Mouse (Mus musculus) kidney, adult 2 months (tissue): ENCODE results near the gene Grm8. TPM values are rescaled to one million over a fixed set of nuclear protein-coding genes. Genes with fewer than 3 reads are reported as not detected.

Experiments
- DNase-seq: peaks from one replicate; pipeline ENCODE4 v3.0.0; 2021
- H3K27ac ChIP-seq: fragments of 200-500 bp; 2 replicates; pipeline ENCODE4 v1.5.1; 2012; ENCODE audit warnings: low read depth, low read length, control low read depth, inconsistent platforms; ENCODE audit not compliant: insufficient read depth
- H3K27me3 ChIP-seq: fragments of 200-500 bp; replicated peaks from 2 replicates; pipeline ENCODE4 v1.6.1; 2012; ENCODE audit warnings: mild to moderate bottlenecking, moderate library complexity, low read length, inconsistent platforms; ENCODE audit not compliant: control insufficient read depth, insufficient read depth
- H3K36me3 ChIP-seq: fragments of 200-500 bp; 2 replicates; pipeline ENCODE4 v1.6.1; 2012; ENCODE audit warnings: mild to moderate bottlenecking, moderate library complexity, low read length, inconsistent platforms; ENCODE audit not compliant: control insufficient read depth, insufficient read depth
- H3K4me1 ChIP-seq: fragments of 200-500 bp; 2 replicates; pipeline ENCODE4 v1.6.1; 2011; ENCODE audit warnings: low read length; ENCODE audit not compliant: control insufficient read depth, insufficient read depth
- H3K4me3 ChIP-seq: fragments of 200-500 bp; 2 replicates; pipeline ENCODE4 v1.5.1; 2011; ENCODE audit warnings: mild to moderate bottlenecking, low read depth, low read length, control low read depth; ENCODE audit not compliant: insufficient read depth
- CTCF ChIP-seq: fragments of 200-500 bp; conservative IDR thresholded peaks from 2 replicates; pipeline ENCODE4 v1.5.1; 2011; ENCODE audit warnings: low read depth, mild to moderate bottlenecking, control low read depth, low read length, moderate library complexity, mixed read lengths; ENCODE audit not compliant: insufficient read depth, insufficient read length
- POLR2A ChIP-seq: fragments of 200-500 bp; IDR thresholded peaks from one replicate; pipeline ENCODE4 v1.6.1; 2011; ENCODE audit warnings: low read depth, low read length, control low read depth
- WGBS: fragments of 180-500 bp; shearing (Covaris S2); methylation state at CpG from one replicate; pipeline ENCODE4 v1.1.7; 2018; 5-methylcytosine and 5-hydroxymethylcytosine counted together
- polyA plus RNA-seq: library from polyadenylated mRNA; depleted of rRNA; stranded (reverse); fragments of >200 nt; gene quantifications from 2 replicates; pipeline ENCODE4 v1.2.3, GENCODE M21; 2012

Gene Grm8
- polyA plus RNA-seq, 1 experiment, result not detected

DNA sequence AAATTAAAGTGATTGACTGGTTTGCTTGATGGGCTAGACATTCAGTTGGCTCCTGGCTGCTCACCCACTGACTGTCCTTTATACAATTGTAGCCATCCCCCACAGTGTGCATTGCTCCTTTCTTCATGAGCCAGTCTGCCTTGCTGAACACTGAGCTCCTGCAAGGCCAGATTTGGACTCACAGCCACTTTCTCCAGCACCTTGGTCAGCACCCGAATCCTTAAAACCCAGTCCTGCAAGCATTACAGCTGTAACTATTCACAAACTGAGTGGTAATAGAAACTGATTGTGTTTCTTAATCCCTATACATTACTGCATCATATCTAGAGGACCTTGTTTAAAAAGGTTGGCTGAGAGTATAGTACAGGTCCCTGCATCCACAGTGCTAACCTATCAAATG lies 221.7 kb downstream of the Grm8 start:
- H3K4me1 ChIP-seq, result no peaks in the 10 kb centered on the region
- DNase-seq, result no peak
- WGBS, result 66% methylated on average over 1 of the region's 1 CpGs
- no peak overlapping the region for H3K27ac ChIP-seq
- H3K27me3 ChIP-seq, result no peaks in the 10 kb centered on the region
- no peak for TF ChIP-seq POLR2A
- no peak for TF ChIP-seq CTCF
- H3K4me3 ChIP-seq, result no peak overlapping the region
- no peaks in the 10 kb centered on the region for H3K36me3 ChIP-seq

DNA sequence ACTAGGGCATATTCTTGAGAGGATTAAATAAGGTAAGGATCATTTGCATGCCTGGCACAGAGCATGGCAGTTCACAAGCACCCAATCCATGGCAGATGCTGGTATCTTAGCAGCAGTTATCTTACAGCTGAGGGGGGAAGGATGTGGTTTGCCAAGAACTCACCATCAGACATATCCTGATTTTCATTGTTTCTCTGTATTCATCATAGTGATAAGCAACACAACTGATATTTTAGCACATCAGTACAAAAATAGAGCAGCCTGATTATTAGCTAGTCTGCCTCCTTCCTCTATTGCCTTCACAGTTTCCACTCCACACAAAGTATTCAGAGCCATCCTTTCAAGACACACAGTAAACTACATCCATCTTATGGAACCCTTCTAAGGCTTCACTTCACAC lies 230.6 kb downstream of the Grm8 start:
- Histone ChIP-seq H3K36me3 (no peaks in the 10 kb centered on the region), H3K4me1 (no peaks in the 10 kb centered on the region), H3K4me3 (no peak overlapping the region), H3K27me3 (no peaks in the 10 kb centered on the region), H3K27ac (no peak overlapping the region)
- no peak for TF ChIP-seq CTCF
- no peak for TF ChIP-seq POLR2A
- DNase-seq, result no peak

DNA sequence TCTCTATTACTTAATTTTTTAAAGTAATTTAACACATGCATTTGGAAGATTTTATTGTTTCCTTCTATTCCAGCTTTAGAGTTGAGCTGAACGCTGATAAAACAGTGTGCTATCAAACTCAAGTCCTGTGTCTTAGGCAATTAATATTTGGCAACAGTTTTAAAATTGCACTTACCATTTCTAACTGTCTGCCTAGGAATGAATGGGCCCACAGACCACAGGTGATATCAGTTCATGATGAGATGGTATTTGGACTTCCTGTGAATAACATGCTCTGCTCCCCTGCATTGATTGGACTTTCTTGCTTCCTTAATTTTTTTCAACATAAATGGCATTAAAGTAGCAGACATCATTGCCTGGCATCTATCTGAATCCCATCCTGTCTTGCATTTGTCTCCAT lies 232.8 kb downstream of the Grm8 start:
- Histone ChIP-seq H3K4me1 (no peaks in the 10 kb centered on the region), H3K27me3 (no peaks in the 10 kb centered on the region), H3K4me3 (no peak overlapping the region), H3K27ac (no peak overlapping the region), H3K36me3 (no peaks in the 10 kb centered on the region)
- 92% methylated on average over 1 of the region's 1 CpGs for WGBS
- no peak for DNase-seq
- TF ChIP-seq POLR2A (no peak), CTCF (no peak)

DNA sequence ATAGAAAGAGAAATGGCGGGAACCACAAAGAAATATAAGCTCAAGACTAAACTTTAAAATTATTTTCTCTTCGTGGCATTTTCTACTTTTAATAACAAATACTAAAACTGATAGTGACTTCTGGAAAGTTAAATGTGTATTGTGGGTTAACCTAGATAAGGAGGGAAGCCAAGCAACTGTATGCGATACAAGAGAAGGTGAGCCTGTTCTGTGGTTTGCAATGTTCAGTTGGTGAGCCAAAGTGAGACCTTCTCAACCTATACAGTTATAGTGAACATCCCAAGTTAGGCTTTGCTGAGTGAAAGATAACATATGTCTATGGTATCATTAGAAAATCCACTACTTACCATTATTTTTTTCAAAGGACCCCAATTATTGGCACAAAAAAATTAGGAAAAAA lies 233.6 kb downstream of the Grm8 start:
- Histone ChIP-seq H3K36me3 (no peaks in the 10 kb centered on the region), H3K27ac (no peak overlapping the region), H3K27me3 (no peaks in the 10 kb centered on the region), H3K4me1 (no peaks in the 10 kb centered on the region), H3K4me3 (no peak overlapping the region)
- WGBS, result 84% methylated on average over 3 of the region's 3 CpGs
- TF ChIP-seq CTCF (no peak), POLR2A (no peak)
- DNase-seq, result no peak

DNA sequence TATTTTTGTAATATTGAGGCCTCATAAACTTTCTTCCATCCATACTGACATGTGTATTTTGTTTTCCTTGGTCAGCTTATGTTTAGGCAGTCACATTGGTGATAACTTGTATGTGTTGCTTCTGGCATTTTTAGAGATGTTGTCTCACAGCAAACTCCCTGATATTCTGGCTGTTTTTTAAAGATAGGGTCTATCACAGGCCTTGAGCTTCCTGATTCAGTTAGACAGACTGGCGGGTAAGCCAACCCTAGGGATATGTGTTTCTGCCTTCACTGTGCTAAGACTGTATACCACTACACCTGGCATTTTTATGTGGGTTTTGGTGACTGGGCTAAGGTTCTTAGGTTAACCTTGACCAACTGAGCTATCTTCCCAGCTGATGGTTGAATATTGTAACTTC lies 239.8 kb downstream of the Grm8 start:
- Histone ChIP-seq H3K27me3 (no peaks in the 10 kb centered on the region), H3K27ac (no peak overlapping the region), H3K36me3 (no peaks in the 10 kb centered on the region), H3K4me3 (no peak overlapping the region), H3K4me1 (no peaks in the 10 kb centered on the region)
- WGBS, result 85% methylated on average over 1 of the region's 1 CpGs
- no peak for DNase-seq
- TF ChIP-seq CTCF (no peak), POLR2A (no peak)

DNA sequence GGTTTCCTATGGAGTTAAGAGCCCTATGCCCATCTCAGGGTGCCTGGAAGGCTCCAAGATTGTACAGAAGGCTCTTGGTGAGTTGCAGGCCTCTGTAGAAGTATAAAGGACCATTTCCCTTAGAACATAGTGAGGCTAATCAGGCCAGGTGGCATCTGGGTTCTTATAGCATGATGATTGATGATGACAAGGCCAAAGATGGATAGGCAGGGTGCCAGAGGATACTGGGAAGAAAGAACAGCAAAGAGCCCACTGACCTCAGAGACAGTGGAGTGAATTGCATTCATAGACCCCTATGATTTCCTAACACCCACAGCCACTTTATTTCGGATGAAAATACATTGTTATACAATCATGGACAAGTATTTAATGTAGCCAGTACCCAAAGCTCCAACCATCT lies 242.1 kb downstream of the Grm8 start:
- Histone ChIP-seq H3K36me3 (no peaks in the 10 kb centered on the region), H3K4me1 (no peaks in the 10 kb centered on the region), H3K27me3 (no peaks in the 10 kb centered on the region), H3K4me3 (no peak overlapping the region), H3K27ac (no peak overlapping the region)
- TF ChIP-seq CTCF (no peak), POLR2A (no peak)
- DNase-seq, result no peak
- 74% methylated on average over 1 of the region's 1 CpGs for WGBS

DNA sequence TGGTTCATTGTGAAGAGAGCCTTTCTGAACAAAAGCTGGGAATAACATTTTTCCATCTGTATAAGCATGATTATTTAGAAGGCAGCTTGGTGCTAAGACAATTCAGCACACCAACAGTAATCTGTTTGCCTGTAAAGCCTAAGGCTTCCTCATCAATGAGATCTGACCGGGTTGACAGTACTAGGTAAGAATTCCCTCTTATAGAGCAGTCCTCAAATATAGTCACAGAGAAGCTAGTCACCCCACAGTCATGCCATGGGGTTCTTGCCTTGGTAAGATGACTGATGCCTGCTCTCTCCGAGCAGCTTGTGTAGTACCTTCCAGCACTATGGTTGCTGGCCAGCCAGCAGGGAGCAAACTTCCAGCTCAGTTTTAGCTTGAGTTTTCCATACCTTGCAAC lies 246.6 kb downstream of the Grm8 start:
- Histone ChIP-seq H3K27me3 (no peaks in the 10 kb centered on the region), H3K27ac (no peak overlapping the region), H3K4me1 (no peaks in the 10 kb centered on the region), H3K36me3 (no peaks in the 10 kb centered on the region), H3K4me3 (no peak overlapping the region)
- TF ChIP-seq POLR2A (no peak), CTCF (no peak)
- no peak for DNase-seq
- WGBS, result 84% methylated on average over 2 of the region's 2 CpGs

DNA sequence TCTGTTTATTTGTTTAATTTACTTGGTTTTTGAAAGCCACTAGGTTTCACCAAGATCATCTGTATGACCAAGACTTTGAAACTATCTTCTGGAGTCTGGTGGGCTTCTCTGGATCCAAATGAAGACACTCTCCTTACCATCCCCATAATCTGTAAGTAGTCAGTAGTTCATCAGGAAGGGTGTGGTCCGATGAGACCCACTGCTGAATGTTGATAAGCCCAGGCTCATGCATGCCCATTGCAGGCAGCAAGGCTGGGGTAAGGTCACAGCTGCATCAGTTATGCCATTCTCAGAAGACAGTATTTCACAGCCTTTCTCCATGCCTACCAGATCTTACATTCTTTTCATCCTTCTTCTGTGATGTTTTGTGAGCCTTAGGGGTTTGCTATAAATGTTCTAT lies 247.1 kb downstream of the Grm8 start:
- DNase-seq, result no peak
- no peaks in the 10 kb centered on the region for H3K36me3 ChIP-seq
- no peaks in the 10 kb centered on the region for H3K27me3 ChIP-seq
- H3K4me1 ChIP-seq, result no peaks in the 10 kb centered on the region
- H3K27ac ChIP-seq, result no peak overlapping the region
- WGBS, result 97% methylated on average over 1 of the region's 1 CpGs
- H3K4me3 ChIP-seq, result no peak overlapping the region
- TF ChIP-seq POLR2A (no peak), CTCF (no peak)
